In genomic region chr9:40400854-40401253, GRCm38 (mm10) we compare ENCODE assay signal across 18 mouse cellular contexts.
DNase-seq lines count a peak whose midpoint lies in the region; ATAC-seq lines count a peak whose summit lies in the region.
"Had no signal": no experiment of that assay in that cellular context is flagged by ENCODE, and none has a peak within 500 bp of the region (broad histone marks: within the 10 kb centered on the region; RNA-seq: fewer than 3 reads in every experiment).

No protein-coding gene starts in this region.

- no peak for ATAC-seq in kidney, embryonic 14.5 days (ENCODE audit: low FRiP score, low TSS enrichment)
- ATAC-seq in kidney, embryonic 15.5 days (replicated peaks; ENCODE audit: low FRiP score) = no peak
- peak; percentile 31; the same call in 1 of the 2 replicates for ATAC-seq in megakaryocyte, adult 5-6 weeks (ENCODE audit: poor library complexity, severe bottlenecking)
- ATAC-seq: forebrain, embryonic 16.5 days had no signal

- peaks cover 4% of the 10 kb centered on the region; the same call in 1 of the 2 replicates for H3K4me1 ChIP-seq in kidney, embryonic 14.5 days (ENCODE audit: control insufficient read depth, insufficient read depth, low read length)
- peaks cover 16% of the 10 kb centered on the region for H3K4me1 ChIP-seq in kidney, embryonic 15.5 days

- no peaks in the 10 kb centered on the region for H3K27me3 ChIP-seq in kidney, embryonic 14.5 days (ENCODE audit: control insufficient read depth, insufficient read depth, low read length)
- H3K27me3 ChIP-seq in kidney, embryonic 15.5 days = no peaks in the 10 kb centered on the region
- H3K27me3 ChIP-seq: embryonic facial prominence, embryonic 13.5 days; forebrain, embryonic 12.5 days; hindbrain, embryonic 15.5 days had no signal

- no peaks in the 10 kb centered on the region for H3K36me3 ChIP-seq in kidney, embryonic 14.5 days (ENCODE audit: control insufficient read depth, insufficient read depth, low read length)
- no peaks in the 10 kb centered on the region for H3K36me3 ChIP-seq in kidney, embryonic 15.5 days
- H3K36me3 ChIP-seq: embryonic facial prominence, embryonic 13.5 days; forebrain, embryonic 12.5 days; hindbrain, embryonic 10.5 days; hindbrain, embryonic 15.5 days had no signal

- peak; percentile 43 for DNase-seq in kidney, adult 11 months
- DNase-seq in kidney, postnatal 25 days = peak; percentile 44 to 84
- DNase-seq in layer of hippocampus, postnatal 14 days (ENCODE audit: low spot score in 2 of 2) = no peak
- DNase-seq: adrenal gland, adult 2 months; adrenal gland, postnatal 25 days; cerebellum, adult 8-10 months; cerebellum, postnatal 36 days; gastrocnemius, postnatal 10 days; heart, adult 2 months had no signal

- no peaks in the 10 kb centered on the region for H3K9me3 ChIP-seq in kidney, embryonic 14.5 days (ENCODE audit: control insufficient read depth, low read length)
- no peaks in the 10 kb centered on the region for H3K9me3 ChIP-seq in kidney, embryonic 15.5 days (replicated peaks)
- H3K9me3 ChIP-seq: embryonic facial prominence, embryonic 13.5 days; forebrain, embryonic 12.5 days; hindbrain, embryonic 10.5 days; hindbrain, embryonic 15.5 days had no signal

- WGBS in kidney, embryonic 14.5 days = 68% methylated on average over 9 of the region's 9 CpGs
- 68% methylated on average over 9 of the region's 9 CpGs for WGBS in kidney, embryonic 15.5 days

- no peak overlapping the region for H3K9ac ChIP-seq in kidney, embryonic 14.5 days (ENCODE audit: low read depth, low read length)
- H3K9ac ChIP-seq in kidney, embryonic 15.5 days = no peak overlapping the region
- H3K9ac ChIP-seq: embryonic facial prominence, embryonic 13.5 days; forebrain, embryonic 12.5 days; hindbrain, embryonic 15.5 days had no signal

- H3K4me3 ChIP-seq in kidney, embryonic 14.5 days (ENCODE audit: low read length) = no peak overlapping the region
- no peak overlapping the region for H3K4me3 ChIP-seq in kidney, embryonic 15.5 days (replicated peaks)
- H3K4me3 ChIP-seq: embryonic facial prominence, embryonic 13.5 days; forebrain, embryonic 12.5 days; heart, adult 2 months; hindbrain, embryonic 10.5 days; hindbrain, embryonic 15.5 days had no signal

- no peak overlapping the region for H3K27ac ChIP-seq in kidney, embryonic 14.5 days (ENCODE audit: low read depth, low read length)
- no peak overlapping the region for H3K27ac ChIP-seq in kidney, embryonic 15.5 days
- H3K27ac ChIP-seq: embryonic facial prominence, embryonic 13.5 days; forebrain, embryonic 12.5 days; heart, adult 2 months; hindbrain, embryonic 10.5 days; hindbrain, embryonic 15.5 days had no signal

- no peak overlapping the region for H3K4me2 ChIP-seq in kidney, embryonic 14.5 days (replicated peaks; ENCODE audit: low read depth, low read length)
- H3K4me2 ChIP-seq in kidney, embryonic 15.5 days = no peak overlapping the region
- H3K4me2 ChIP-seq: embryonic facial prominence, embryonic 13.5 days; forebrain, embryonic 12.5 days; heart, embryonic 11.5 days; hindbrain, embryonic 15.5 days had no signal

Comparison
In these comparisons a context has a peak if more than half of its experiments do, and no peak if none do; other contexts are left out.
1. DNase-seq: peak in kidney, adult 11 months (single experiment) and kidney, postnatal 25 days (2 of 2); none in layer of hippocampus, postnatal 14 days (0 of 2).